Mouse (Mus musculus): ENCODE data around the gene Rad23b. TPM values are rescaled to one million over a fixed set of nuclear protein-coding genes. Genes with fewer than 3 reads are reported as not detected.

Gene Rad23b
- polyA plus RNA-seq, 1 experiment, result 316 TPM

- H3K4me3 ChIP-seq (ENCODE audit: insufficient read depth, low read length), result peak overlapping the region; percentile 45
- no peak for TF ChIP-seq POLR2A (IDR thresholded peaks at IDR 0.05; ENCODE audit: low read depth, low read length)
- TF ChIP-seq CTCF (IDR thresholded peaks at IDR 0.05; ENCODE audit: borderline replicate concordance, insufficient read depth, low read length), result no peak
- peaks cover 10% of the 10 kb centered on the region for H3K4me1 ChIP-seq (ENCODE audit: control insufficient read depth, insufficient read depth, low read length)
- H3K27ac ChIP-seq (ENCODE audit: insufficient read depth, low read length), result no peak overlapping the region
These were observed 2.0 kb downstream of the Rad23b start for GRCm38 (mm10) chr4:55351860-55352259.

GRCm38 (mm10) chr4:55354038-55354437 is 4.2 kb downstream of the Rad23b start:
- H3K27ac ChIP-seq (ENCODE audit: insufficient read depth, low read length), result no peak overlapping the region
- H3K4me3 ChIP-seq (ENCODE audit: insufficient read depth, low read length), result no peak overlapping the region
- peaks cover 2% of the 10 kb centered on the region; the same call in 1 of the 2 replicates for H3K4me1 ChIP-seq (ENCODE audit: control insufficient read depth, insufficient read depth, low read length)
- TF ChIP-seq POLR2A (IDR thresholded peaks at IDR 0.05; ENCODE audit: low read depth, low read length), result no peak
- no peak for TF ChIP-seq CTCF (IDR thresholded peaks at IDR 0.05; ENCODE audit: borderline replicate concordance, insufficient read depth, low read length)

GRCm38 (mm10) chr4:55355845-55356244 is 6.0 kb downstream of the Rad23b start:
- no peak for TF ChIP-seq POLR2A (IDR thresholded peaks at IDR 0.05; ENCODE audit: low read depth, low read length)
- Histone ChIP-seq H3K4me1 (ENCODE audit: control insufficient read depth, insufficient read depth, low read length) (peaks cover 2% of the 10 kb centered on the region; the same call in 1 of the 2 replicates), H3K4me3 (ENCODE audit: insufficient read depth, low read length) (no peak overlapping the region), H3K27ac (ENCODE audit: insufficient read depth, low read length) (no peak overlapping the region)

GRCm38 (mm10) chr4:55356726-55357125 is 6.9 kb downstream of the Rad23b start:
- no peak overlapping the region for H3K27ac ChIP-seq (ENCODE audit: insufficient read depth, low read length)
- no peak overlapping the region for H3K4me3 ChIP-seq (ENCODE audit: insufficient read depth, low read length)
- no peak for TF ChIP-seq CTCF (IDR thresholded peaks at IDR 0.05; ENCODE audit: borderline replicate concordance, insufficient read depth, low read length)
- TF ChIP-seq POLR2A (IDR thresholded peaks at IDR 0.05; ENCODE audit: low read depth, low read length), result no peak
- H3K4me1 ChIP-seq (ENCODE audit: control insufficient read depth, insufficient read depth, low read length), result peaks cover 2% of the 10 kb centered on the region; the same call in 1 of the 2 replicates

GRCm38 (mm10) chr4:55363866-55364265 is 14.0 kb downstream of the Rad23b start:
- no peak for TF ChIP-seq POLR2A (IDR thresholded peaks at IDR 0.05; ENCODE audit: low read depth, low read length)
- no peak for TF ChIP-seq CTCF (IDR thresholded peaks at IDR 0.05; ENCODE audit: borderline replicate concordance, insufficient read depth, low read length)
- H3K4me1 ChIP-seq (ENCODE audit: control insufficient read depth, insufficient read depth, low read length), result no peaks in the 10 kb centered on the region
- H3K4me3 ChIP-seq (ENCODE audit: insufficient read depth, low read length), result no peak overlapping the region
- no peak overlapping the region for H3K27ac ChIP-seq (ENCODE audit: insufficient read depth, low read length)

- Histone ChIP-seq H3K27ac (ENCODE audit: insufficient read depth, low read length) (no peak overlapping the region), H3K4me3 (ENCODE audit: insufficient read depth, low read length) (no peak overlapping the region), H3K4me1 (ENCODE audit: control insufficient read depth, insufficient read depth, low read length) (no peaks in the 10 kb centered on the region)
- TF ChIP-seq POLR2A (IDR thresholded peaks at IDR 0.05; ENCODE audit: low read depth, low read length), result no peak
- TF ChIP-seq CTCF (IDR thresholded peaks at IDR 0.05; ENCODE audit: borderline replicate concordance, insufficient read depth, low read length), result no peak
These were observed 14.5 kb downstream of the Rad23b start for GRCm38 (mm10) chr4:55364374-55364773.

- TF ChIP-seq CTCF (IDR thresholded peaks at IDR 0.05; ENCODE audit: borderline replicate concordance, insufficient read depth, low read length) (no peak), POLR2A (IDR thresholded peaks at IDR 0.05; ENCODE audit: low read depth, low read length) (no peak)
- no peaks in the 10 kb centered on the region for H3K4me1 ChIP-seq (ENCODE audit: control insufficient read depth, insufficient read depth, low read length)
- no peak overlapping the region for H3K4me3 ChIP-seq (ENCODE audit: insufficient read depth, low read length)
- no peak overlapping the region for H3K27ac ChIP-seq (ENCODE audit: insufficient read depth, low read length)
These were observed 16.2 kb downstream of the Rad23b start for GRCm38 (mm10) chr4:55366014-55366413.

- TF ChIP-seq CTCF (IDR thresholded peaks at IDR 0.05; ENCODE audit: borderline replicate concordance, insufficient read depth, low read length), result no peak
- TF ChIP-seq POLR2A (IDR thresholded peaks at IDR 0.05; ENCODE audit: low read depth, low read length), result no peak
- no peak overlapping the region for H3K4me3 ChIP-seq (ENCODE audit: insufficient read depth, low read length)
These were observed 20.3 kb downstream of the Rad23b start for GRCm38 (mm10) chr4:55370127-55370526.

GRCm38 (mm10) chr4:55371355-55371754 is 21.5 kb downstream of the Rad23b start:
- Histone ChIP-seq H3K27ac (ENCODE audit: insufficient read depth, low read length) (no peak overlapping the region), H3K4me1 (ENCODE audit: control insufficient read depth, insufficient read depth, low read length) (no peaks in the 10 kb centered on the region), H3K4me3 (ENCODE audit: insufficient read depth, low read length) (no peak overlapping the region)
- TF ChIP-seq CTCF (IDR thresholded peaks at IDR 0.05; ENCODE audit: borderline replicate concordance, insufficient read depth, low read length) (no peak), POLR2A (IDR thresholded peaks at IDR 0.05; ENCODE audit: low read depth, low read length) (no peak)

More at GRCm38 (mm10) chr4:55370127-55370526, 20.3 kb downstream of the Rad23b start:
- H3K27ac ChIP-seq (ENCODE audit: insufficient read depth, low read length), result no peak overlapping the region
- H3K4me1 ChIP-seq (ENCODE audit: control insufficient read depth, insufficient read depth, low read length), result no peaks in the 10 kb centered on the region

GRCm38 (mm10) chr4:55382350-55382749 is 32.5 kb downstream of the Rad23b start:
- Histone ChIP-seq H3K4me1 (ENCODE audit: control insufficient read depth, insufficient read depth, low read length) (no peaks in the 10 kb centered on the region), H3K27ac (ENCODE audit: insufficient read depth, low read length) (no peak overlapping the region; the same call in 1 of the 2 replicates), H3K4me3 (ENCODE audit: insufficient read depth, low read length) (no peak overlapping the region)
- no peak for TF ChIP-seq POLR2A (IDR thresholded peaks at IDR 0.05; ENCODE audit: low read depth, low read length)
- no peak for TF ChIP-seq CTCF (IDR thresholded peaks at IDR 0.05; ENCODE audit: borderline replicate concordance, insufficient read depth, low read length)

GRCm38 (mm10) chr4:55386768-55387167 is 36.9 kb downstream of the Rad23b start:
- Histone ChIP-seq H3K27ac (ENCODE audit: insufficient read depth, low read length) (no peak overlapping the region), H3K4me3 (ENCODE audit: insufficient read depth, low read length) (no peak overlapping the region), H3K4me1 (ENCODE audit: control insufficient read depth, insufficient read depth, low read length) (no peaks in the 10 kb centered on the region)
- no peak for TF ChIP-seq POLR2A (IDR thresholded peaks at IDR 0.05; ENCODE audit: low read depth, low read length)
- TF ChIP-seq CTCF (IDR thresholded peaks at IDR 0.05; ENCODE audit: borderline replicate concordance, insufficient read depth, low read length), result no peak

Measured in embryonic fibroblast, embryonic 13.5 days (primary cell).